Mouse (Mus musculus): ENCODE data around the gene Rsph6a. TPM values are rescaled to one million over a fixed set of nuclear protein-coding genes. Genes with fewer than 3 reads are reported as not detected.

Gene Rsph6a
- polyA plus RNA-seq, 1 experiment = 0.04 TPM

- no peak for TF ChIP-seq MAX (IDR thresholded peaks at IDR 0.05; ENCODE audit: low read depth)
- TF ChIP-seq POLR2AphosphoS2 (IDR thresholded peaks at IDR 0.05; ENCODE audit: insufficient read length, low read depth) = no peak
- TF ChIP-seq TCF12 (IDR thresholded peaks at IDR 0.05; ENCODE audit: insufficient read depth, poor library complexity, severe bottlenecking) = no peak
- no peak for TF ChIP-seq MYOG (IDR thresholded peaks at IDR 0.05; ENCODE audit: control insufficient read depth in 1 of 3, insufficient read depth in 1 of 3, insufficient read length in 2 of 3, low read depth in 2 of 3)
- no peak for TF ChIP-seq USF1 (IDR thresholded peaks at IDR 0.05; ENCODE audit: low read depth)
- TF ChIP-seq MYOD1 (IDR thresholded peaks at IDR 0.05; ENCODE audit: control insufficient read depth in 1 of 3, insufficient read length in 2 of 3, low read depth in 2 of 3) = no peak
- TF ChIP-seq TCF3 (IDR thresholded peaks at IDR 0.05; ENCODE audit: insufficient read length, low read depth) = no peak
- TF ChIP-seq CEBPB (IDR thresholded peaks at IDR 0.05; ENCODE audit: insufficient read depth, poor library complexity, severe bottlenecking) = no peak
- TF ChIP-seq POLR2A (IDR thresholded peaks at IDR 0.05; ENCODE audit: insufficient read length, low read depth) = no peak
- no peak for TF ChIP-seq REST (IDR thresholded peaks at IDR 0.05; ENCODE audit: insufficient read depth, insufficient read length)
- TF ChIP-seq E2F4 (IDR thresholded peaks at IDR 0.05; ENCODE audit: insufficient read depth) = no peak
- TF ChIP-seq SRF (IDR thresholded peaks at IDR 0.05; ENCODE audit: control insufficient read depth, insufficient read length, low read depth) = no peak
Observed at GRCm38 (mm10) chr7:19103741-19104140, 49.3 kb downstream of the Rsph6a start.

GRCm38 (mm10) chr7:19104486-19104885 is 50.0 kb downstream of the Rsph6a start:
- Histone ChIP-seq H3ac (ENCODE audit: control insufficient read depth, insufficient read length) (no peak overlapping the region), H3K4me3 (no peak overlapping the region), H3K4me2 (ENCODE audit: low read depth) (no peak overlapping the region), H3K79me2 (ENCODE audit: control insufficient read depth, insufficient read depth) (no peaks in the 10 kb centered on the region), H3K27me3 (ENCODE audit: control insufficient read depth, insufficient read depth, insufficient read length) (no peaks in the 10 kb centered on the region), H3K36me3 (ENCODE audit: control insufficient read depth, insufficient read depth) (no peaks in the 10 kb centered on the region)
- TF ChIP-seq TCF3 (IDR thresholded peaks at IDR 0.05; ENCODE audit: insufficient read length, low read depth) (no peak), SRF (IDR thresholded peaks at IDR 0.05; ENCODE audit: control insufficient read depth, insufficient read length, low read depth) (no peak), REST (IDR thresholded peaks at IDR 0.05; ENCODE audit: insufficient read depth, insufficient read length) (no peak), E2F4 (IDR thresholded peaks at IDR 0.05; ENCODE audit: insufficient read depth) (no peak), TCF12 (IDR thresholded peaks at IDR 0.05; ENCODE audit: insufficient read depth, poor library complexity, severe bottlenecking) (no peak), MAX (IDR thresholded peaks at IDR 0.05; ENCODE audit: low read depth) (no peak), POLR2AphosphoS2 (IDR thresholded peaks at IDR 0.05; ENCODE audit: insufficient read length, low read depth) (no peak), CEBPB (IDR thresholded peaks at IDR 0.05; ENCODE audit: insufficient read depth, poor library complexity, severe bottlenecking) (no peak), POLR2A (IDR thresholded peaks at IDR 0.05; ENCODE audit: insufficient read length, low read depth) (no peak), MYOD1 (IDR thresholded peaks at IDR 0.05; ENCODE audit: control insufficient read depth in 1 of 3, insufficient read length in 2 of 3, low read depth in 2 of 3) (no peak), MYOG (IDR thresholded peaks at IDR 0.05; ENCODE audit: control insufficient read depth in 1 of 3, insufficient read depth in 1 of 3, insufficient read length in 2 of 3, low read depth in 2 of 3) (no peak)

More at GRCm38 (mm10) chr7:19103741-19104140, 49.3 kb downstream of the Rsph6a start:
- Histone ChIP-seq H3K79me2 (ENCODE audit: control insufficient read depth, insufficient read depth) (no peaks in the 10 kb centered on the region), H3K4me3 (no peak overlapping the region), H3K4me2 (ENCODE audit: low read depth) (no peak overlapping the region), H3ac (ENCODE audit: control insufficient read depth, insufficient read length) (no peak overlapping the region), H3K27me3 (ENCODE audit: control insufficient read depth, insufficient read depth, insufficient read length) (no peaks in the 10 kb centered on the region), H3K36me3 (ENCODE audit: control insufficient read depth, insufficient read depth) (no peaks in the 10 kb centered on the region)

GRCm38 (mm10) chr7:19107436-19107835 is 52.9 kb downstream of the Rsph6a start:
- Histone ChIP-seq H3K36me3 (ENCODE audit: control insufficient read depth, insufficient read depth) (no peaks in the 10 kb centered on the region), H3K79me2 (ENCODE audit: control insufficient read depth, insufficient read depth) (no peaks in the 10 kb centered on the region), H3K27me3 (ENCODE audit: control insufficient read depth, insufficient read depth, insufficient read length) (no peaks in the 10 kb centered on the region), H3ac (ENCODE audit: control insufficient read depth, insufficient read length) (no peak overlapping the region), H3K4me2 (ENCODE audit: low read depth) (no peak overlapping the region), H3K4me3 (no peak overlapping the region)
- TF ChIP-seq MYOG (IDR thresholded peaks at IDR 0.05; ENCODE audit: control insufficient read depth in 1 of 3, insufficient read depth in 1 of 3, insufficient read length in 2 of 3, low read depth in 2 of 3) (no peak), REST (IDR thresholded peaks at IDR 0.05; ENCODE audit: insufficient read depth, insufficient read length) (no peak), MYOD1 (IDR thresholded peaks at IDR 0.05; ENCODE audit: control insufficient read depth in 1 of 3, insufficient read length in 2 of 3, low read depth in 2 of 3) (no peak), TCF3 (IDR thresholded peaks at IDR 0.05; ENCODE audit: insufficient read length, low read depth) (no peak), E2F4 (IDR thresholded peaks at IDR 0.05; ENCODE audit: insufficient read depth) (no peak), USF1 (IDR thresholded peaks at IDR 0.05; ENCODE audit: low read depth) (no peak), POLR2AphosphoS2 (IDR thresholded peaks at IDR 0.05; ENCODE audit: insufficient read length, low read depth) (no peak), SRF (IDR thresholded peaks at IDR 0.05; ENCODE audit: control insufficient read depth, insufficient read length, low read depth) (no peak), CEBPB (IDR thresholded peaks at IDR 0.05; ENCODE audit: insufficient read depth, poor library complexity, severe bottlenecking) (no peak), TCF12 (IDR thresholded peaks at IDR 0.05; ENCODE audit: insufficient read depth, poor library complexity, severe bottlenecking) (no peak), POLR2A (IDR thresholded peaks at IDR 0.05; ENCODE audit: insufficient read length, low read depth) (no peak), MAX (IDR thresholded peaks at IDR 0.05; ENCODE audit: low read depth) (no peak)

GRCm38 (mm10) chr7:19109565-19109964 is 55.1 kb downstream of the Rsph6a start:
- H3ac ChIP-seq (ENCODE audit: control insufficient read depth, insufficient read length) = no peak overlapping the region
- H3K4me2 ChIP-seq (ENCODE audit: low read depth) = no peak overlapping the region
- no peaks in the 10 kb centered on the region for H3K27me3 ChIP-seq (ENCODE audit: control insufficient read depth, insufficient read depth, insufficient read length)
- H3K4me3 ChIP-seq = no peak overlapping the region
- TF ChIP-seq MYOG (IDR thresholded peaks at IDR 0.05; ENCODE audit: control insufficient read depth in 1 of 3, insufficient read depth in 1 of 3, insufficient read length in 2 of 3, low read depth in 2 of 3) (no peak), POLR2A (IDR thresholded peaks at IDR 0.05; ENCODE audit: insufficient read length, low read depth) (no peak), E2F4 (IDR thresholded peaks at IDR 0.05; ENCODE audit: insufficient read depth) (no peak), REST (IDR thresholded peaks at IDR 0.05; ENCODE audit: insufficient read depth, insufficient read length) (no peak), POLR2AphosphoS2 (IDR thresholded peaks at IDR 0.05; ENCODE audit: insufficient read length, low read depth) (no peak), CEBPB (IDR thresholded peaks at IDR 0.05; ENCODE audit: insufficient read depth, poor library complexity, severe bottlenecking) (no peak), SRF (IDR thresholded peaks at IDR 0.05; ENCODE audit: control insufficient read depth, insufficient read length, low read depth) (no peak), MYOD1 (IDR thresholded peaks at IDR 0.05; ENCODE audit: control insufficient read depth in 1 of 3, insufficient read length in 2 of 3, low read depth in 2 of 3) (no peak), TCF12 (IDR thresholded peaks at IDR 0.05; ENCODE audit: insufficient read depth, poor library complexity, severe bottlenecking) (no peak), USF1 (IDR thresholded peaks at IDR 0.05; ENCODE audit: low read depth) (no peak), MAX (IDR thresholded peaks at IDR 0.05; ENCODE audit: low read depth) (no peak), TCF3 (IDR thresholded peaks at IDR 0.05; ENCODE audit: insufficient read length, low read depth) (no peak)
- no peaks in the 10 kb centered on the region for H3K79me2 ChIP-seq (ENCODE audit: control insufficient read depth, insufficient read depth)
- no peaks in the 10 kb centered on the region for H3K36me3 ChIP-seq (ENCODE audit: control insufficient read depth, insufficient read depth)
